Mouse (Mus musculus): ENCODE data around the gene Ranbp9. TPM values are rescaled to one million over a fixed set of nuclear protein-coding genes. Genes with fewer than 3 reads are reported as not detected.

Ranbp9 gene
- polyA plus RNA-seq, 1 experiment from 2014 or later: 4.3 TPM

- Histone ChIP-seq H3K4me2 (ENCODE audit: low read depth, low read length) (no peak overlapping the region), H3K4me3 (ENCODE audit: low read length) (no peak overlapping the region), H3K36me3 (ENCODE audit: control insufficient read depth, insufficient read depth, low read length) (no peaks in the 10 kb centered on the region), H3K9me3 (ENCODE audit: control insufficient read depth, low read length) (no peaks in the 10 kb centered on the region), H3K9ac (ENCODE audit: low read depth, low read length) (no peak overlapping the region), H3K27ac (ENCODE audit: low read length) (no peak overlapping the region), H3K4me1 (ENCODE audit: control insufficient read depth, insufficient read depth, low read length) (peaks cover 6% of the 10 kb centered on the region; the same call in 1 of the 2 replicates), H3K27me3 (replicated peaks; ENCODE audit: control insufficient read depth, insufficient read depth, low read length) (no peaks in the 10 kb centered on the region)
- WGBS: 64% methylated on average over 14 of the region's 14 CpGs
- ATAC-seq: no peak
Measured at GRCm38 (mm10) chr13:43498849-43499248, 17.8 kb upstream of the Ranbp9 start.

GRCm38 (mm10) chr13:43497769-43498168 is 16.7 kb upstream of the Ranbp9 start:
- 0 out of 2 replicates have a peak, but pooled peaks cover under 1% of the 10 kb centered on the region for H3K4me1 ChIP-seq (ENCODE audit: control insufficient read depth, insufficient read depth, low read length)
- H3K9ac ChIP-seq (ENCODE audit: low read depth, low read length): no peak overlapping the region
- H3K27ac ChIP-seq (ENCODE audit: low read length): no peak overlapping the region
- H3K9me3 ChIP-seq (ENCODE audit: control insufficient read depth, low read length): no peaks in the 10 kb centered on the region
- H3K4me3 ChIP-seq (ENCODE audit: low read length): no peak overlapping the region
- no peak overlapping the region for H3K4me2 ChIP-seq (ENCODE audit: low read depth, low read length)
- ATAC-seq: no peak
- H3K27me3 ChIP-seq (replicated peaks; ENCODE audit: control insufficient read depth, insufficient read depth, low read length): no peaks in the 10 kb centered on the region
- H3K36me3 ChIP-seq (ENCODE audit: control insufficient read depth, insufficient read depth, low read length): no peaks in the 10 kb centered on the region
- WGBS: 95% methylated on average over 3 of the region's 3 CpGs

DNA sequence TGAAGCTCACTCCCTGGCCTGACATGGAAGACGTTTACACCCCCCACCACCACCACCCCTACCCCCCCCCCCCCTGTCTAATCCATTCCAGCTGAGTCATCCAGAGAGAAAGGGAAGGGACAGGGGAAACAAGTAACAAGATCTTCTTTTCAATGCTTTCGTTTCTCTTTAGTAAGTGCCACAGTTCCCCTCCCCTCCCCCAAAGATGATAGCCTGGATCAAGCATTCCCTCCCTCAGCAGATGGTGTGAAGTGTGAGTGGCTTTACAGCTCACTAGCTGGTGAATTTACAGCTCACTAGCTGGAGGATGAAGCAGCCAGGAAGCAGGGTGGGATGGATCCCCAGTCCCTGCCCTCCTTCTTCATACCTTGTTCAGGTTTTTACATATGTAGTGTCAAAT is 15.6 kb upstream of the Ranbp9 start:
- H3K4me1 ChIP-seq (ENCODE audit: control insufficient read depth, insufficient read depth, low read length): no peaks in the 10 kb centered on the region
- H3K27me3 ChIP-seq (replicated peaks; ENCODE audit: control insufficient read depth, insufficient read depth, low read length): no peaks in the 10 kb centered on the region
- H3K9me3 ChIP-seq (ENCODE audit: control insufficient read depth, low read length): no peaks in the 10 kb centered on the region
- WGBS: 17% methylated on average over 2 of the region's 2 CpGs
- no peak overlapping the region for H3K9ac ChIP-seq (ENCODE audit: low read depth, low read length)
- no peaks in the 10 kb centered on the region for H3K36me3 ChIP-seq (ENCODE audit: control insufficient read depth, insufficient read depth, low read length)
- no peak overlapping the region for H3K4me2 ChIP-seq (ENCODE audit: low read depth, low read length)
- no peak overlapping the region for H3K27ac ChIP-seq (ENCODE audit: low read length)
- ATAC-seq: no peak
- no peak overlapping the region for H3K4me3 ChIP-seq (ENCODE audit: low read length)

- H3K27me3 ChIP-seq (replicated peaks; ENCODE audit: control insufficient read depth, insufficient read depth, low read length): no peaks in the 10 kb centered on the region
- H3K4me3 ChIP-seq (ENCODE audit: low read length): no peak overlapping the region
- no peaks in the 10 kb centered on the region for H3K4me1 ChIP-seq (ENCODE audit: control insufficient read depth, insufficient read depth, low read length)
- no peak for ATAC-seq
- no peaks in the 10 kb centered on the region for H3K9me3 ChIP-seq (ENCODE audit: control insufficient read depth, low read length)
- no peak overlapping the region for H3K9ac ChIP-seq (ENCODE audit: low read depth, low read length)
- H3K36me3 ChIP-seq (ENCODE audit: control insufficient read depth, insufficient read depth, low read length): no peaks in the 10 kb centered on the region
- H3K27ac ChIP-seq (ENCODE audit: low read length): no peak overlapping the region
- H3K4me2 ChIP-seq (ENCODE audit: low read depth, low read length): no peak overlapping the region
- WGBS: 87% methylated on average over 7 of the region's 7 CpGs
Measured at GRCm38 (mm10) chr13:43495645-43496044, 14.6 kb upstream of the Ranbp9 start.

GRCm38 (mm10) chr13:43493725-43494124 is 12.6 kb upstream of the Ranbp9 start:
- no peak overlapping the region for H3K4me3 ChIP-seq (ENCODE audit: low read length)
- H3K27me3 ChIP-seq (replicated peaks; ENCODE audit: control insufficient read depth, insufficient read depth, low read length): no peaks in the 10 kb centered on the region
- no peaks in the 10 kb centered on the region for H3K4me1 ChIP-seq (ENCODE audit: control insufficient read depth, insufficient read depth, low read length)
- ATAC-seq: no peak
- no peaks in the 10 kb centered on the region for H3K36me3 ChIP-seq (ENCODE audit: control insufficient read depth, insufficient read depth, low read length)
- WGBS: 92% methylated on average over 7 of the region's 7 CpGs
- H3K9me3 ChIP-seq (ENCODE audit: control insufficient read depth, low read length): no peaks in the 10 kb centered on the region
- H3K9ac ChIP-seq (ENCODE audit: low read depth, low read length): no peak overlapping the region
- no peak overlapping the region for H3K27ac ChIP-seq (ENCODE audit: low read length)
- H3K4me2 ChIP-seq (ENCODE audit: low read depth, low read length): no peak overlapping the region

DNA sequence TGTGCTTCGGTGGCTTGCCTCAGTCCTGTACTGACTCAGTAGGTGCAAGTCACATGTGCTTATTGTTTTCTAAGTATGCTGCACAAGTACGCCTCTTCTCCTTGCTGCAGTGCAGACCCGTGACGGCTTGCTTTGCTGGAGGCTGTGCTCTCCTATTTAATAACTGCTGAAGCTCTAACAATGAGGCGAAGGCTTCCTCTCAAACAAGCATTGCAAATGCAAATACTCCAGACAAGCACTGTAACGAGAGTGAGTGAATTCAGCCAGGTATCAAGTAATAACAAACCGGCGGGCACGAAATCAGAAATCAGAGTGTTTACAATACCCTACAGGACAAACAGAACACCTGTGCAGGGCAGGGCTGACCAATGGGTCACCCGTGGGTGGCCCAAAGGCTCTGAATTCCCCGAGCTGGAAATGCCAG is 12.0 kb upstream of the Ranbp9 start:
- Histone ChIP-seq H3K4me2 (ENCODE audit: low read depth, low read length) (no peak overlapping the region), H3K27me3 (replicated peaks; ENCODE audit: control insufficient read depth, insufficient read depth, low read length) (no peaks in the 10 kb centered on the region), H3K9ac (ENCODE audit: low read depth, low read length) (no peak overlapping the region), H3K9me3 (ENCODE audit: control insufficient read depth, low read length) (no peaks in the 10 kb centered on the region), H3K36me3 (ENCODE audit: control insufficient read depth, insufficient read depth, low read length) (no peaks in the 10 kb centered on the region), H3K4me3 (ENCODE audit: low read length) (no peak overlapping the region), H3K4me1 (ENCODE audit: control insufficient read depth, insufficient read depth, low read length) (no peaks in the 10 kb centered on the region), H3K27ac (ENCODE audit: low read length) (no peak overlapping the region)
- no peak for ATAC-seq
- 65% methylated on average over 11 of the region's 11 CpGs for WGBS

- H3K36me3 ChIP-seq (ENCODE audit: control insufficient read depth, insufficient read depth, low read length): no peaks in the 10 kb centered on the region
Measured at GRCm38 (mm10) chr13:43486501-43487213, 5.6 kb upstream of the Ranbp9 start.

DNA sequence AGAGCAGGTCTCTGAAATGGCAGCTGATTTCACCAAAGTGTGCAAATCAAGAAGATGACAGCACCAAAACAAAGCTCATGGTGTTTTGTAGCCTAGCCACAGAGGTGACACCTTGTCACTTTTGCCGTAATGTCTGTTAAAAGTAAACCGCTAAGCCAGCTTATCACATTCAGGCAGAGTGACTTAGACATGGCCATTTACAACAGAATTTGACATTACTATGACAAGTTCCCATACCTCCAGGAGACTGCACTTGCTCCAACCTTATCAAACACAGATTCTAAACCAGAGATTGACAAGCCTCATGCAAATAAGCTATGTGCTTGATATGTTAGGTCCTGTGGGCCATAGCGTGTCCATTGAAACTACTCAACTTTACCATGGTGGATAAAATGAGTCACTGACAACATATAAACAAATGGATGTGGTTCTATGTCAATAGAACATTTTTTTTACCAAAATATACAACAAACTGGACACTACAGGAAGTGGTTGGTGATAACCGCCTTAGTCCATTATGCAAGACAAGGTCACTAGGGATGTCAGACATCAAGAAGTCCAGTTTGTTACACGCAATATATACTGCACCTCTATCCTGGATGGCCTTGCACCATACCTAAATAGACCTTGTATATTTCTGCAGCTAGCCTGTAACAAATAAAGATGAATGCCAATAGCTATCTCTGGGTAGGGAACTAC is 4.3 kb upstream of the Ranbp9 start:
- no peaks in the 10 kb centered on the region for H3K9me3 ChIP-seq (ENCODE audit: control insufficient read depth, low read length)
- H3K4me3 ChIP-seq (ENCODE audit: low read length): no peak overlapping the region
- H3K27ac ChIP-seq (ENCODE audit: low read length): no peak overlapping the region
- peaks cover 11% of the 10 kb centered on the region for H3K4me1 ChIP-seq (ENCODE audit: control insufficient read depth, insufficient read depth, low read length)
- H3K36me3 ChIP-seq (ENCODE audit: control insufficient read depth, insufficient read depth, low read length): no peaks in the 10 kb centered on the region
- no peak overlapping the region for H3K9ac ChIP-seq (ENCODE audit: low read depth, low read length)
- no peaks in the 10 kb centered on the region for H3K27me3 ChIP-seq (replicated peaks; ENCODE audit: control insufficient read depth, insufficient read depth, low read length)
- H3K4me2 ChIP-seq (ENCODE audit: low read depth, low read length): no peak overlapping the region
- WGBS: 92% methylated on average over 5 of the region's 5 CpGs
- no peak for ATAC-seq

More at GRCm38 (mm10) chr13:43486501-43487213, 5.6 kb upstream of the Ranbp9 start:
- no peak overlapping the region for H3K9ac ChIP-seq (ENCODE audit: low read depth, low read length)
- peaks cover 10% of the 10 kb centered on the region for H3K4me1 ChIP-seq (ENCODE audit: control insufficient read depth, insufficient read depth, low read length)
- H3K27ac ChIP-seq (ENCODE audit: low read length): no peak overlapping the region
- WGBS: 58% methylated on average over 12 of the region's 12 CpGs
- no peak overlapping the region for H3K4me3 ChIP-seq (ENCODE audit: low read length)
- H3K9me3 ChIP-seq (ENCODE audit: control insufficient read depth, low read length): no peaks in the 10 kb centered on the region
- no peaks in the 10 kb centered on the region for H3K27me3 ChIP-seq (replicated peaks; ENCODE audit: control insufficient read depth, insufficient read depth, low read length)
- no peak for ATAC-seq
- H3K4me2 ChIP-seq (ENCODE audit: low read depth, low read length): no peak overlapping the region

GRCm38 (mm10) chr13:43482782-43483181 is 1.7 kb upstream of the Ranbp9 start:
- Histone ChIP-seq H3K9ac (ENCODE audit: low read depth, low read length) (no peak overlapping the region), H3K4me3 (ENCODE audit: low read length) (no peak overlapping the region), H3K4me1 (ENCODE audit: control insufficient read depth, insufficient read depth, low read length) (peaks cover 13% of the 10 kb centered on the region), H3K27me3 (replicated peaks; ENCODE audit: control insufficient read depth, insufficient read depth, low read length) (no peaks in the 10 kb centered on the region), H3K9me3 (ENCODE audit: control insufficient read depth, low read length) (no peaks in the 10 kb centered on the region), H3K36me3 (ENCODE audit: control insufficient read depth, insufficient read depth, low read length) (no peaks in the 10 kb centered on the region), H3K27ac (ENCODE audit: low read length) (no peak overlapping the region), H3K4me2 (ENCODE audit: low read depth, low read length) (no peak overlapping the region)
- 81% methylated on average over 9 of the region's 9 CpGs for WGBS
- ATAC-seq: no peak
